Mouse (Mus musculus) hindbrain, postnatal 0 days (tissue): ENCODE results near the gene Rab37. TPM values are rescaled to one million over a fixed set of nuclear protein-coding genes. Genes with fewer than 3 reads are reported as not detected.

Experiments
- ATAC-seq: fragments of 200-750 bp; cut with Nextera tagmentation; 2 replicates; pipeline ENCODE4 v1.8.0; 2017; ENCODE audit warnings: mild to moderate bottlenecking, moderate TSS enrichment, moderate library complexity
- DNase-seq: peaks from one replicate; pipeline ENCODE4 v3.0.0-alpha.2; 2015; ENCODE audit warnings: low spot score
- H3K27ac ChIP-seq: fragments of 300-500 bp; sonication (generic); 2 replicates; pipeline ENCODE4 v1.5.1; 2014; ENCODE audit warnings: mild to moderate bottlenecking
- H3K27me3 ChIP-seq: fragments of 300-500 bp; sonication (generic); 2 replicates; pipeline ENCODE4 v1.6.1; 2014; ENCODE audit warnings: low read length, mixed read lengths; ENCODE audit not compliant: insufficient read depth
- H3K36me3 ChIP-seq: fragments of 300-500 bp; sonication (generic); 2 replicates; pipeline ENCODE4 v1.6.1; 2014; ENCODE audit warnings: low read length, mixed read lengths; ENCODE audit not compliant: insufficient read depth
- H3K4me1 ChIP-seq: fragments of 300-500 bp; sonication (generic); 2 replicates; pipeline ENCODE4 v1.6.1; 2014; ENCODE audit warnings: antibody characterized with exemption, low read length, mixed read lengths; ENCODE audit not compliant: insufficient read depth
- H3K4me2 ChIP-seq: fragments of 300-500 bp; sonication (generic); 2 replicates; pipeline ENCODE4 v1.6.1; 2014; ENCODE audit warnings: low read depth, mild to moderate bottlenecking, low read length, moderate library complexity, mixed read lengths
- H3K4me3 ChIP-seq: fragments of 300-500 bp; sonication (generic); 2 replicates; pipeline ENCODE4 v1.5.1; 2014; ENCODE audit warnings: low read length
- H3K9ac ChIP-seq: fragments of 300-500 bp; sonication (generic); replicated peaks from 2 replicates; pipeline ENCODE4 v1.6.1; 2014; ENCODE audit warnings: mild to moderate bottlenecking, low read length, moderate library complexity, mixed read lengths
- H3K9me3 ChIP-seq: fragments of 300-500 bp; sonication (generic); 2 replicates; pipeline ENCODE4 v1.6.1; 2016; ENCODE audit warnings: low read length, mixed read lengths
- CTCF ChIP-seq: IDR thresholded peaks from 2 replicates; pipeline ENCODE4 v1.5.1; 2016; ENCODE audit warnings: antibody characterized with exemption, control low read depth, low read depth
- WGBS: fragments of 180-500 bp; shearing (Covaris S2); extraction: QIAGEN DNeasy Blood & Tissue Kit; methylation state at CpG from one replicate; pipeline ENCODE4 v1.1.7; 2014; 5-methylcytosine and 5-hydroxymethylcytosine counted together
- polyA plus RNA-seq: library from polyadenylated mRNA; unstranded; fragments of >200 nt; fragmentation: Nextera tagmentation; extraction: Ambion mirVana; gene quantifications from 2 replicates; pipeline ENCODE4 v1.2.1, GENCODE M21; 2015
- total RNA-seq: library from RNA; depleted of rRNA; stranded (reverse); fragments of >200 nt; gene quantifications from 2 replicates; pipeline ENCODE4 v1.2.3, GENCODE M21; 2014

The Rab37 gene
- total and polyA plus RNA-seq, 2 experiments from 2014 or later = 1.2 to 1.3 TPM

- Histone ChIP-seq H3K27ac (no peak overlapping the region), H3K4me1 (0 out of 2 replicates have a peak, but pooled peaks cover 5% of the 10 kb centered on the region), H3K4me3 (no peak overlapping the region), H3K4me2 (no peak overlapping the region), H3K27me3 (no peaks in the 10 kb centered on the region; the same call in 1 of the 2 replicates), H3K36me3 (no peaks in the 10 kb centered on the region), H3K9ac (no peak overlapping the region), H3K9me3 (no peaks in the 10 kb centered on the region)
- DNase-seq (peak; percentile 25), ATAC-seq (0 out of 2 replicates have a peak, but pooled peaks have one; percentile 27)
- WGBS = 14% methylated on average over 12 of the region's 12 CpGs
- no peak for TF ChIP-seq CTCF
Observed at GRCm38 (mm10) chr11:115084595-115084994, 6.6 kb upstream of the Rab37 start.

DNA sequence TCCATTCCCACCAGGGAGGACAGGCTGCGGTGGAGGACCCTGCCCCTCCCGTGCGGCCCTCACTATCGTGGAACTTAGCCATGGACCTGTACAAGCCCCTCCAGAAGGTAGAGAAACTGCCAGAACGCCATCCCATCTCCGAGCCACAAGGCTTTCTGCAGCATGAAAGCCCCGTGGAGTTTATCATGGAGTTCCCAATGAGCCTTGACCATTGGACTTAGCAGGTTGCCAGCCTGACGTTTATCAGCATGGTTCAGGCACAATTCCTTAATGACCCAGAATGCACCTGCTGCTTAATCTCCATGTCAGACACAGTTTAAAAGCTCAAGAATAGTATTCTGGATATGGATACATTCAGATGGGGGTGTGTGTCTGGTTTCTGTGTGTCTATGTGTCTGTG, 6.2 kb upstream of the Rab37 start:
- Histone ChIP-seq H3K27me3 (no peaks in the 10 kb centered on the region; the same call in 1 of the 2 replicates), H3K4me1 (0 out of 2 replicates have a peak, but pooled peaks cover 5% of the 10 kb centered on the region), H3K4me3 (no peak overlapping the region), H3K36me3 (no peaks in the 10 kb centered on the region), H3K9me3 (no peaks in the 10 kb centered on the region), H3K9ac (no peak overlapping the region), H3K27ac (no peak overlapping the region), H3K4me2 (no peak overlapping the region)
- ATAC-seq (0 out of 2 replicates have a peak, but pooled peaks have one; percentile 16), DNase-seq (no peak)
- 26% methylated on average over 8 of the region's 8 CpGs for WGBS
- TF ChIP-seq CTCF = no peak

- H3K4me3 ChIP-seq = no peak overlapping the region
- no peak overlapping the region for H3K27ac ChIP-seq
- ATAC-seq (no peak), DNase-seq (no peak)
- H3K4me1 ChIP-seq = 0 out of 2 replicates have a peak, but pooled peaks cover 5% of the 10 kb centered on the region
- H3K9me3 ChIP-seq = no peaks in the 10 kb centered on the region
- no peak overlapping the region for H3K4me2 ChIP-seq
- no peak overlapping the region for H3K9ac ChIP-seq
- H3K36me3 ChIP-seq = no peaks in the 10 kb centered on the region
- H3K27me3 ChIP-seq = peaks cover under 1% of the 10 kb centered on the region; the same call in 1 of the 2 replicates
- no peak for TF ChIP-seq CTCF
- whole genome bisulfite sequencing = 70% methylated on average over 7 of the region's 7 CpGs
Observed at GRCm38 (mm10) chr11:115086213-115086612, 5.0 kb upstream of the Rab37 start.

- Histone ChIP-seq H3K4me1 (0 out of 2 replicates have a peak, but pooled peaks cover 5% of the 10 kb centered on the region), H3K27me3 (peaks cover 5% of the 10 kb centered on the region)
- 66% methylated on average over 6 of the region's 6 CpGs for WGBS
Observed at GRCm38 (mm10) chr11:115089853-115090252, 1.4 kb upstream of the Rab37 start.

GRCm38 (mm10) chr11:115092140-115092539, 909 bp downstream of the Rab37 start:
- 0 out of 2 replicates have a peak, but pooled peaks cover 5% of the 10 kb centered on the region for H3K4me1 ChIP-seq
- peak overlapping the region; percentile 58; the same call in 1 of the 2 replicates for H3K4me2 ChIP-seq
- no peak overlapping the region for H3K9ac ChIP-seq
- peaks cover 5% of the 10 kb centered on the region for H3K27me3 ChIP-seq
- no peak overlapping the region for H3K4me3 ChIP-seq
- DNase-seq = no peak
- 0 out of 2 replicates have a peak, but pooled peaks cover 4% of the 10 kb centered on the region for H3K9me3 ChIP-seq
- no peaks in the 10 kb centered on the region for H3K36me3 ChIP-seq
- no peak for ATAC-seq
- WGBS = 13% methylated on average over 4 of the region's 4 CpGs
- TF ChIP-seq CTCF = no peak
- no peak overlapping the region for H3K27ac ChIP-seq

More at GRCm38 (mm10) chr11:115089853-115090252, 1.4 kb upstream of the Rab37 start:
- DNase-seq (no peak), ATAC-seq (no peak)
- H3K27ac ChIP-seq = no peak overlapping the region
- no peaks in the 10 kb centered on the region for H3K36me3 ChIP-seq
- no peak overlapping the region for H3K4me2 ChIP-seq
- no peak overlapping the region for H3K9ac ChIP-seq
- peak; percentile 53 for TF ChIP-seq CTCF
- H3K4me3 ChIP-seq = no peak overlapping the region
- H3K9me3 ChIP-seq = 0 out of 2 replicates have a peak, but pooled peaks cover 4% of the 10 kb centered on the region

DNA sequence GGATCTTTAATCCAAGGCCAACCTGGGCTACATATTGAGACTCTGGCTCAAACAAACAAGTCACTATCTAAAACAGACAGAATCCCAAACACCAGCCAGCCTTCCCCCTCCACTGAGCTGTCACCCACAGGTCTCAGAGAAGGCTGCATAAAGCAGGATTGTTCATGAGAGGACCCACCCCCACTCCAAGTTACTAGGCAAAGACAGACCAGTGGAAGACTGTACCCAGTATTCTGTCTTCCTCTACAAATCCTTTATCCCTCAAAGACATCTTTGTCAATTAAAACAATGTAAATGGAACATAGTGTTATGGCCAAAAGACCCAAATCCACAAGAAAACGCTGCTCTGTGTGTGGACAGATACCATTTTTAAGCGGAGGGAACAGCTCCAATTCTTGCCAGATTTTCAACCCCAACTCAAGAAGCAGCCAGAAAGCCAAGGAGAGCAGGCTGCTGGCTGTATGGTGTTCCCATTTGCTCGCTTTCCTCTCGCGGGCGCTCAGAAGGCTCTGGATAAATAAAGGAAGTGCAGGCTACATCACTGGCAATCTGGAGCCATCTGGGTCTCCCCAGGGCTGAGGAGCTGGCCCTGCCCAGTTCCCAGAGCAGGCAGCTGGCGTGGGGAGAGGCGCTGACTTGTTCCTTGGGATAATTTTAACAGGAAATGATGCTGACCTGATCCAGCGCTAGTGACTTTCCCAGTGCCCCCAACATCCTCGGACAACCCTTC, 7.1 kb downstream of the Rab37 start:
- H3K36me3 ChIP-seq = no peaks in the 10 kb centered on the region
- no peak overlapping the region for H3K9ac ChIP-seq
- H3K27me3 ChIP-seq = no peaks in the 10 kb centered on the region
- H3K9me3 ChIP-seq = 0 out of 2 replicates have a peak, but pooled peaks cover 1% of the 10 kb centered on the region
- DNase-seq (peak; percentile 39), ATAC-seq (peak; percentile 73; the same call in 1 of the 2 replicates)
- TF ChIP-seq CTCF = 0 out of 2 replicates have a peak, but pooled peaks have one; percentile 7
- 61% methylated on average over 10 of the region's 10 CpGs for WGBS
- H3K27ac ChIP-seq = no peak overlapping the region; the same call in 1 of the 2 replicates
- H3K4me2 ChIP-seq = no peak overlapping the region
- H3K4me3 ChIP-seq = no peak overlapping the region
- H3K4me1 ChIP-seq = no peaks in the 10 kb centered on the region
